Mouse (Mus musculus) forebrain, embryonic 15.5 days (tissue): ENCODE measurements around the gene 4930519G04Rik. TPM values are rescaled to one million over a fixed set of nuclear protein-coding genes. Genes with fewer than 3 reads are reported as not detected.
A peak's percentile ranks its signal among the peaks of the same experiment; 100 is the strongest.
"Not testable (repeated sequence)": the region's sequence is repeated elsewhere in the genome, so short reads cannot be mapped to it uniquely, and the experiment has no call there.

ENCODE experiments used
- ATAC-seq: fragments of 200-750 bp; cut with Nextera tagmentation; replicated peaks from 2 replicates; pipeline ENCODE4 v1.8.0; 2017; ENCODE audit warnings: mild to moderate bottlenecking, moderate TSS enrichment, moderate library complexity
- H3K27ac ChIP-seq: fragments of 300-500 bp; sonication (generic); replicated peaks from 2 replicates; pipeline ENCODE4 v1.5.1; 2015; ENCODE audit warnings: mild to moderate bottlenecking, inconsistent platforms
- H3K27me3 ChIP-seq: fragments of 300-500 bp; sonication (generic); 2 replicates; pipeline ENCODE4 v1.6.1; 2015; ENCODE audit warnings: inconsistent platforms
- H3K36me3 ChIP-seq: fragments of 300-500 bp; sonication (generic); 2 replicates; pipeline ENCODE4 v1.6.1; 2015; ENCODE audit warnings: mild to moderate bottlenecking, inconsistent platforms
- H3K4me1 ChIP-seq: fragments of 300-500 bp; sonication (generic); 2 replicates; pipeline ENCODE4 v1.6.1; 2015; ENCODE audit warnings: inconsistent platforms
- H3K4me2 ChIP-seq: fragments of 300-500 bp; sonication (generic); replicated peaks from 2 replicates; pipeline ENCODE4 v1.6.1; 2015; ENCODE audit warnings: mild to moderate bottlenecking, inconsistent platforms
- H3K4me3 ChIP-seq: fragments of 300-500 bp; sonication (generic); 2 replicates; pipeline ENCODE4 v1.5.1; 2015; ENCODE audit warnings: mild to moderate bottlenecking, inconsistent platforms
- H3K9ac ChIP-seq: fragments of 300-500 bp; sonication (generic); replicated peaks from 2 replicates; pipeline ENCODE4 v1.6.1; 2015; ENCODE audit warnings: mild to moderate bottlenecking, inconsistent platforms
- H3K9me3 ChIP-seq: fragments of 300-500 bp; sonication (generic); 2 replicates; pipeline ENCODE4 v1.6.1; 2016; ENCODE audit warnings: inconsistent platforms
- whole genome bisulfite sequencing: fragments of 180-500 bp; shearing (Covaris S2); methylation state at CpG from one replicate; pipeline ENCODE4 v1.1.7; 2015; ENCODE audit warnings: mixed read lengths; 5-methylcytosine and 5-hydroxymethylcytosine counted together
- polyA plus RNA-seq: library from polyadenylated mRNA; unstranded; fragments of >200 nt; fragmentation: Nextera tagmentation; extraction: Ambion mirVana; gene quantifications from 2 replicates; pipeline ENCODE4 v1.2.1, GENCODE M21; 2015

4930519G04Rik gene
- polyA plus RNA-seq, 1 experiment from 2014 or later: not detected

GRCm38 (mm10) chr5:114851565-114852236, 1.8 kb upstream of the 4930519G04Rik start:
- Histone ChIP-seq H3K4me2 (no peak overlapping the region), H3K4me3 (no peak overlapping the region), H3K9me3 (no peaks in the 10 kb centered on the region), H3K4me1 (no peaks in the 10 kb centered on the region), H3K9ac (no peak overlapping the region), H3K36me3 (no peaks in the 10 kb centered on the region), H3K27ac (no peak overlapping the region), H3K27me3 (no peaks in the 10 kb centered on the region)
- WGBS: 88% methylated on average over 20 of the region's 20 CpGs
- no peak for ATAC-seq

GRCm38 (mm10) chr5:114858582-114858981, 5.1 kb downstream of the 4930519G04Rik start, which contains the start of gene Gm9936:
Gm9936 (minus strand) TSS chr5:114858682.
- peak within 1 kb of the TSS; percentile 49 for H3K4me2 ChIP-seq
- H3K27ac ChIP-seq: no peak within 1 kb of the TSS
- WGBS: 85% methylated on average over 12 of the region's 12 CpGs
- H3K9ac ChIP-seq: peak within 1 kb of the TSS; percentile 43
- no peak for ATAC-seq
- no peaks in the 10 kb centered on the region for H3K27me3 ChIP-seq
- peaks cover 9% of the 10 kb centered on the region; the same call in 1 of the 2 replicates for H3K4me1 ChIP-seq
- H3K36me3 ChIP-seq: no peaks in the 10 kb centered on the region
- H3K4me3 ChIP-seq: peak within 1 kb of the TSS; percentile 33
- H3K9me3 ChIP-seq: no peaks in the 10 kb centered on the region

- ATAC-seq: peak; percentile 43; the same call in 1 of the 2 replicates
- 4% methylated on average over 18 of the region's 18 CpGs for WGBS
Observed at GRCm38 (mm10) chr5:114859253-114859652, 5.8 kb downstream of the 4930519G04Rik start.

GRCm38 (mm10) chr5:114861730-114862129, 8.3 kb downstream of the 4930519G04Rik start:
- 77% methylated on average over 6 of the region's 6 CpGs for WGBS
- H3K36me3 ChIP-seq: no peaks in the 10 kb centered on the region
- no peak overlapping the region for H3K27ac ChIP-seq
- ATAC-seq: no peak
- no peak overlapping the region for H3K4me3 ChIP-seq
- no peak overlapping the region for H3K4me2 ChIP-seq
- H3K4me1 ChIP-seq: peaks cover 9% of the 10 kb centered on the region; the same call in 1 of the 2 replicates
- no peaks in the 10 kb centered on the region for H3K9me3 ChIP-seq
- H3K27me3 ChIP-seq: no peaks in the 10 kb centered on the region
- H3K9ac ChIP-seq: no peak overlapping the region

More at GRCm38 (mm10) chr5:114859253-114859652, 5.8 kb downstream of the 4930519G04Rik start:
- H3K36me3 ChIP-seq: no peaks in the 10 kb centered on the region
- H3K27ac ChIP-seq: no peak overlapping the region
- H3K4me2 ChIP-seq: peak overlapping the region; percentile 49
- no peaks in the 10 kb centered on the region for H3K9me3 ChIP-seq
- peak overlapping the region; percentile 43 for H3K9ac ChIP-seq
- H3K4me1 ChIP-seq: peaks cover 9% of the 10 kb centered on the region; the same call in 1 of the 2 replicates
- H3K4me3 ChIP-seq: peak overlapping the region; percentile 33
- H3K27me3 ChIP-seq: no peaks in the 10 kb centered on the region

DNA sequence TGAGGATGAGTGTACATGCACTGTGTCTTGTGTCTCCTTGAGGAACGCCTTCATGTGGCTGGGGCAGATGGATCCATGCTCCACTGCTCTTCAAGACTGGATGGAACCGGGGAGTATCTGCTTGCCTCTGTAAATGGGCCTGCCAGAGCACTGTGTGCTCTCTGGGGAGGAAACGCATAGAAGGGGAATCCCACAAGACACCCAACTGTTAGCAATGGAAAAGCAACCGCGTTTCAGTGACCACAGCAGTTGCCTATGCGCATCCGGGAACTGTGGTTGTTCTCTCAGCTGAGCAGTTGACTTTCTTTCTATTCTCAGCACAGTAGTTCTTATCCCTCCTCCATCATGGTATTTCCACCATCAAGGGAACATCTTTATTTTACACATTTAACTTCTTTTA, 11.3 kb downstream of the 4930519G04Rik start:
- H3K9ac ChIP-seq: no peak overlapping the region
- no peak for ATAC-seq

GRCm38 (mm10) chr5:114865279-114865678, 11.8 kb downstream of the 4930519G04Rik start:
- ATAC-seq: no peak
- WGBS: 81% methylated on average over 12 of the region's 12 CpGs
- H3K27me3 ChIP-seq: no peaks in the 10 kb centered on the region
- H3K9ac ChIP-seq: no peak overlapping the region
- no peak overlapping the region for H3K4me3 ChIP-seq
- peaks cover 10% of the 10 kb centered on the region for H3K9me3 ChIP-seq
- no peak overlapping the region for H3K4me2 ChIP-seq
- no peaks in the 10 kb centered on the region for H3K36me3 ChIP-seq
- H3K27ac ChIP-seq: no peak overlapping the region
- no peaks in the 10 kb centered on the region for H3K4me1 ChIP-seq

More for the DNA sequence above, 11.3 kb downstream of the 4930519G04Rik start:
- Histone ChIP-seq H3K27ac (no peak overlapping the region), H3K4me2 (no peak overlapping the region), H3K27me3 (no peaks in the 10 kb centered on the region), H3K4me3 (no peak overlapping the region), H3K36me3 (no peaks in the 10 kb centered on the region), H3K4me1 (no peaks in the 10 kb centered on the region), H3K9me3 (peaks cover 10% of the 10 kb centered on the region)
- WGBS: 78% methylated on average over 7 of the region's 7 CpGs

DNA sequence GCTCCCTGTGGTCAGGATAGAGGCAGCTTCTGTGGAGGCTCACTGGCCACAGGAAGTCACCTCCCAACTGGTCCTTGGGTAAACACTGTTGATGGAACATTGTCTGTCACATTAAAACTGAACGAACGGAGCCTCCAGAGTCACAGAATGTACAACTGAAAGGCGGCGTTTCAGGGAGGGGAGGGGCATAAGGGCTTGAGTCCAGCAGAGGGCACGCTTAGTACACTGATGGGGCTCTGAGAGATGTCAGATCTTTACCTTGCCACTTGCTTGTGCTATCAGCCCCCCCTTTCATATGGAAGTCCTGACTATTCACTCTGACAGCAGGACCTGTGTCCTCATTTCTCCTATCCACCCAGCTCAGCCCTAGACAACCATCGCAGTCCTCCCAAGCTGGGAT, 22.4 kb downstream of the 4930519G04Rik start:
- Histone ChIP-seq H3K9me3 (no peaks in the 10 kb centered on the region), H3K9ac (no peak overlapping the region), H3K4me3 (no peak overlapping the region), H3K4me1 (no peaks in the 10 kb centered on the region), H3K27ac (no peak overlapping the region), H3K4me2 (no peak overlapping the region), H3K27me3 (no peaks in the 10 kb centered on the region), H3K36me3 (no peaks in the 10 kb centered on the region)
- 42% methylated on average over 6 of the region's 6 CpGs for WGBS
- ATAC-seq: no peak

GRCm38 (mm10) chr5:114876331-114876730, 22.9 kb downstream of the 4930519G04Rik start:
- no peak overlapping the region for H3K4me2 ChIP-seq
- no peaks in the 10 kb centered on the region for H3K4me1 ChIP-seq
- ATAC-seq: no peak
- no peak overlapping the region for H3K27ac ChIP-seq
- no peak overlapping the region for H3K9ac ChIP-seq
- H3K9me3 ChIP-seq: no peaks in the 10 kb centered on the region
- 10% methylated on average over 6 of the region's 6 CpGs for WGBS
- no peaks in the 10 kb centered on the region for H3K27me3 ChIP-seq
- H3K36me3 ChIP-seq: no peaks in the 10 kb centered on the region
- no peak overlapping the region for H3K4me3 ChIP-seq

GRCm38 (mm10) chr5:114877487-114877886, 24.0 kb downstream of the 4930519G04Rik start:
- Histone ChIP-seq H3K4me3 (no peak overlapping the region), H3K4me1 (no peaks in the 10 kb centered on the region), H3K9me3 (no peaks in the 10 kb centered on the region), H3K27ac (no peak overlapping the region), H3K4me2 (no peak overlapping the region), H3K9ac (no peak overlapping the region), H3K36me3 (no peaks in the 10 kb centered on the region), H3K27me3 (no peaks in the 10 kb centered on the region)
- ATAC-seq: no peak
- 69% methylated on average over 7 of the region's 7 CpGs for WGBS

GRCm38 (mm10) chr5:114879399-114879798, 25.9 kb downstream of the 4930519G04Rik start:
- no peak overlapping the region for H3K9ac ChIP-seq
- H3K4me3 ChIP-seq: no peak overlapping the region
- 75% methylated on average over 13 of the region's 13 CpGs for WGBS
- H3K4me1 ChIP-seq: no peaks in the 10 kb centered on the region
- H3K36me3 ChIP-seq: no peaks in the 10 kb centered on the region
- H3K27ac ChIP-seq: no peak overlapping the region
- H3K4me2 ChIP-seq: no peak overlapping the region
- no peak for ATAC-seq
- no peaks in the 10 kb centered on the region for H3K27me3 ChIP-seq
- no peaks in the 10 kb centered on the region for H3K9me3 ChIP-seq

DNA sequence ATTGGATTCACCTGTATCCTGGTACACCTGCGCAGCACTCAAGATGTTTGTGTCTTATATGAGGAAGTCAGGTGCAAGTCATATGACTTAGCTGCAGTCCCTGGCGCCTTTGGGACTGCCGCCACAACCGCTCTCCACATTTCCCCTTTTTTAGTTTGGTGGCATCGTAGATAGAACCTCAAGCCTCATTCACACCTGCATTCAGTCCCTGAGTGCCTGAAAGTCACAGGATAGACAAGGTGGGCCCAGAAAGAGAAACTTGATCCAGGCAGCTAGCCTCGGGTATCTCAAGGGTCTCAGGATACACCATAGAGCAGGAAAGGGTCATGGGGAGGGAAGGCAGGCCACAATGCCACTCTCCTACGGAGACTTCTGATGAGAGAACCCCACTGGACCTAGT, 28.9 kb downstream of the 4930519G04Rik start:
- not testable (repeated sequence) for H3K27me3 ChIP-seq, H3K4me1 ChIP-seq, H3K36me3 ChIP-seq, H3K9me3 ChIP-seq, H3K9ac ChIP-seq, H3K4me3 ChIP-seq, H3K27ac ChIP-seq, H3K4me2 ChIP-seq, ATAC-seq
- 91% methylated on average over 6 of the region's 7 CpGs for WGBS

GRCm38 (mm10) chr5:114883022-114883421, 29.6 kb downstream of the 4930519G04Rik start:
- 94% methylated on average over 11 of the region's 11 CpGs for WGBS
- H3K9me3 ChIP-seq: no peaks in the 10 kb centered on the region
- H3K4me1 ChIP-seq: no peaks in the 10 kb centered on the region
- no peak overlapping the region for H3K9ac ChIP-seq
- no peak for ATAC-seq
- H3K27me3 ChIP-seq: no peaks in the 10 kb centered on the region
- no peak overlapping the region for H3K27ac ChIP-seq
- H3K36me3 ChIP-seq: no peaks in the 10 kb centered on the region
- no peak overlapping the region for H3K4me3 ChIP-seq
- H3K4me2 ChIP-seq: no peak overlapping the region

GRCm38 (mm10) chr5:114886801-114887200, 33.3 kb downstream of the 4930519G04Rik start:
- Histone ChIP-seq H3K4me3 (no peak overlapping the region), H3K36me3 (no peaks in the 10 kb centered on the region), H3K27me3 (no peaks in the 10 kb centered on the region), H3K4me1 (no peaks in the 10 kb centered on the region), H3K9ac (no peak overlapping the region), H3K4me2 (no peak overlapping the region), H3K27ac (no peak overlapping the region), H3K9me3 (no peaks in the 10 kb centered on the region)
- WGBS: 69% methylated on average over 6 of the region's 6 CpGs
- no peak for ATAC-seq
